Mouse (Mus musculus): ENCODE data around the gene Atrn.

DNA sequence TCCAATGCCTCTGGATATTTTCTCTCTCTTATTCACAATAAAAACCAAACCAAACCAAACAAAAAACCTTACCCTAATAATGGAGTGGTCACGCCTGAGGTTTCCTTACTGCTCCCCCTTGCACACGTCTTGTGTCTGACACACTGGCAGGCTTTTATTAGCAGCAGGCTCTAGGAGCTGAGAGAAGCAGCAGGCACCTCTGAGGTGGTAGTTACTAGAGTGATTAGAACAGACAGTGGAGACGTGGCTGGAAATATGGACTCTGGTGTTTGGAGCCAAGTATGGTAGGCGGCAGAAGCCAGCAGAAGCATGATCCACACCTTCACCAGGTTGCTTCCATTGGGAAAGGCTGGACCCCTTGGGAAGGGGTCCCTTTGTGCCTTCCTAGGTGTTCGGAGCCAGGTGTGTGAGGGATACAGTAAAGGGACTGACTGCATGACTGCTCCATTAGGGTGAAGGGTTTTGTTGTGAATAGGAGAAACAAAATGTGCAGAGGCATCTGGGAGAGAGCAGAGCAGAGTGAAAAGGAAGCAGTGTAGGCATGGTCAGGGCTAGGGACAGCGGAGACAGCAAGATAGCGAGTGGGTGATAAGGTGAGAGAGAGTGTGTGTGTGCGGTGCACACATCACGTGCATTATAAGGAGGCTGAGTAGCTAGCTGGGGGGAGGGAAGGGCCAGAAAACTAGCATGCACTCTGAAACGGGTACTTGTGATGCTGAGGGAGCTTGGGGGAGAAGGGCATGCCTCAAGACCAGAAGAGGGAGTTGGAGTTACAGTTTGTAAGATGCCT lies 72.0 kb downstream of the Atrn start:
- TF ChIP-seq CEBPB (IDR thresholded peaks at IDR 0.05; ENCODE audit: insufficient read depth, poor library complexity, severe bottlenecking) (no peak), USF1 (IDR thresholded peaks at IDR 0.05; ENCODE audit: low read depth) (no peak), POLR2A (IDR thresholded peaks at IDR 0.05; ENCODE audit: insufficient read length, low read depth) (no peak), TCF12 (IDR thresholded peaks at IDR 0.05; ENCODE audit: insufficient read depth, poor library complexity, severe bottlenecking) (no peak), MYOG (IDR thresholded peaks at IDR 0.05; ENCODE audit: control insufficient read depth in 1 of 3, insufficient read depth in 1 of 3, insufficient read length in 2 of 3, low read depth in 2 of 3) (no peak)
